Comparison of ENCODE assay signal across 12 mouse cellular contexts in the genomic region with DNA sequence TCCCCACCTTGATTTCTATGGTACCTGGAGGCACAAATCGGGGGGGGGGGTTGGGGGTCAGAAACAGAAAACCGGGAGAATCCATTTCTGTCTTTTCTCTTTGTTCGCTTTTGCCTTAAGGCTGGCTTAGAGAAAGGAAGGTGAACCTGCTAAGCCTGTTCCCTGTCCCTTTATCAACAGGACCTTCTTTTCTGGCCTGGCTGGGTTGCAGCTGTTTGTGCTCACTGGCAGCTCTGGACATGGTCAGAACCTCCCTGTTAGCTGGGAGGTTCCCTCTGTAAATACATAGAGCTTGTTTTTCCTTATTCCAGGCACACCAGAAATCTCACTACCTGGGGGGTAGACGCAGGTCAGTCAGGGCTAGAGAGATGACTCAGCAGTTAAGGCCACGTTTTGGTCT. TPM values are rescaled to one million over a fixed set of nuclear protein-coding genes. Genes with fewer than 3 reads are reported as not detected.
DNase-seq lines count a peak whose midpoint lies in the region; ATAC-seq lines count a peak whose summit lies in the region.
"Not testable (repeated sequence)": the region's sequence is repeated elsewhere in the genome, so short reads cannot be mapped to it uniquely, and the experiment has no call there.
"Had no signal": no experiment of that assay in that cellular context is flagged by ENCODE, and none has a peak within 500 bp of the region (broad histone marks: within the 10 kb centered on the region; RNA-seq: fewer than 3 reads in every experiment).

No protein-coding gene starts in this region.

- H3K9me3 ChIP-seq in embryonic facial prominence, embryonic 14.5 days (ENCODE audit: control insufficient read depth, low read length); lung, embryonic 16.5 days (ENCODE audit: control insufficient read depth, low read length); stomach, embryonic 14.5 days (ENCODE audit: control insufficient read depth, low read depth, low read length); stomach, embryonic 16.5 days (replicated peaks; ENCODE audit: control insufficient read depth, low read length): not testable (repeated sequence)

- not testable (repeated sequence) for DNase-seq in embryonic facial prominence, embryonic 14.5 days (ENCODE audit: low spot score)
- peak; percentile 61 for DNase-seq in heart, adult 11 months
- peak; percentile 47 to 75 for DNase-seq in lung, adult 18-20 months
- peak; percentile 49 for DNase-seq in lung, postnatal 25 days (ENCODE audit: low spot score)
- peak; percentile 77 for DNase-seq in urinary bladder, postnatal 14 days (ENCODE audit: low spot score)

- not testable (repeated sequence) for H3K27ac ChIP-seq in embryonic facial prominence, embryonic 14.5 days (replicated peaks; ENCODE audit: low read depth, low read length); lung, embryonic 16.5 days (ENCODE audit: low read length); stomach, embryonic 14.5 days (ENCODE audit: low read length); stomach, embryonic 16.5 days (ENCODE audit: low read length)

- not testable (repeated sequence) for H3K36me3 ChIP-seq in embryonic facial prominence, embryonic 14.5 days (ENCODE audit: control insufficient read depth, insufficient read depth, low read length); lung, embryonic 16.5 days (ENCODE audit: control insufficient read depth, insufficient read depth, low read length); stomach, embryonic 14.5 days (ENCODE audit: control insufficient read depth, insufficient read depth, low read length); stomach, embryonic 16.5 days (ENCODE audit: control insufficient read depth, insufficient read depth, low read length)

- not testable (repeated sequence) for H3K4me3 ChIP-seq in embryonic facial prominence, embryonic 14.5 days (ENCODE audit: low read depth, low read length); lung, embryonic 16.5 days (ENCODE audit: low read length); stomach, embryonic 14.5 days (ENCODE audit: low read depth, low read length); stomach, embryonic 16.5 days (replicated peaks; ENCODE audit: low read length)

- H3K9ac ChIP-seq in embryonic facial prominence, embryonic 14.5 days (ENCODE audit: low read depth, low read length); lung, embryonic 16.5 days (ENCODE audit: low read length); stomach, embryonic 14.5 days (replicated peaks; ENCODE audit: low read depth, low read length); stomach, embryonic 16.5 days (ENCODE audit: low read length): not testable (repeated sequence)

- ATAC-seq in embryonic facial prominence, embryonic 14.5 days (ENCODE audit: low read depth) = peak; percentile 62; the same call in 1 of the 2 replicates
- ATAC-seq in lung, embryonic 16.5 days (ENCODE audit: low read depth) = peak; percentile 39; the same call in 1 of the 2 replicates
- ATAC-seq in stomach, embryonic 14.5 days (ENCODE audit: insufficient number of reproducible peaks, insufficient read depth, low FRiP score, low read depth) = peak; percentile 84
- ATAC-seq in stomach, embryonic 16.5 days (ENCODE audit: insufficient read depth, low FRiP score) = peak; percentile 85

- H3K4me2 ChIP-seq in embryonic facial prominence, embryonic 14.5 days (ENCODE audit: low read depth, low read length); lung, embryonic 16.5 days (ENCODE audit: low read depth, low read length); stomach, embryonic 14.5 days (replicated peaks; ENCODE audit: low read depth, low read length); stomach, embryonic 16.5 days (ENCODE audit: low read depth, low read length): not testable (repeated sequence)

- WGBS in embryonic facial prominence, embryonic 14.5 days = 49% methylated on average over 5 of the region's 5 CpGs
- 34% methylated on average over 5 of the region's 5 CpGs for WGBS in lung, embryonic 16.5 days
- whole genome bisulfite sequencing in stomach, embryonic 14.5 days = 40% methylated on average over 5 of the region's 5 CpGs
- WGBS in stomach, embryonic 16.5 days = 42% methylated on average over 5 of the region's 5 CpGs

- not testable (repeated sequence) for H3K27me3 ChIP-seq in embryonic facial prominence, embryonic 14.5 days (replicated peaks; ENCODE audit: control insufficient read depth, insufficient read depth, low read length); lung, embryonic 16.5 days (ENCODE audit: control insufficient read depth, insufficient read depth, low read depth, low read length); stomach, embryonic 14.5 days (ENCODE audit: control insufficient read depth, insufficient read depth, low read length); stomach, embryonic 16.5 days (ENCODE audit: control insufficient read depth, insufficient read depth, low read length)

- H3K4me1 ChIP-seq in embryonic facial prominence, embryonic 14.5 days (ENCODE audit: control insufficient read depth, insufficient read depth, low read length); lung, embryonic 16.5 days (replicated peaks; ENCODE audit: control insufficient read depth, insufficient read depth, low read length); stomach, embryonic 14.5 days (ENCODE audit: control insufficient read depth, insufficient read depth, low read length); stomach, embryonic 16.5 days (ENCODE audit: control insufficient read depth, insufficient read depth, low read length): not testable (repeated sequence)

RNA-seq across cellular contexts. Expression of gene Sytl3, which starts 15.4 kb away (rescaled TPM):
- 0.43 and 0.70 TPM in 2 replicates for polyA plus RNA-seq in embryonic facial prominence, embryonic 14.5 days (2014; fragmentation: Nextera tagmentation; extraction: Ambion mirVana)
- 0.90 and 1.2 TPM in 2 replicates for polyA plus RNA-seq in lung, embryonic 16.5 days (2015; fragmentation: Nextera tagmentation; extraction: Ambion mirVana)
- 0.55 and 0.90 TPM in 2 replicates for polyA plus RNA-seq in stomach, embryonic 14.5 days (2014; fragmentation: Nextera tagmentation; extraction: Ambion mirVana)
- polyA plus RNA-seq in stomach, embryonic 16.5 days (2015; fragmentation: Nextera tagmentation; extraction: Ambion mirVana) = 1.1 and 1.3 TPM in 2 replicates
- polyA plus RNA-seq: embryonic facial prominence, embryonic 10.5 days; erythroblast, embryonic 14.5 days; G1E; Patski had no signal

RNA-seq across cellular contexts. Expression of gene Dynlt1f, which starts 18.6 kb away (rescaled TPM):
- 254 and 264 TPM in 2 replicates for polyA plus RNA-seq in embryonic facial prominence, embryonic 14.5 days (2014; fragmentation: Nextera tagmentation; extraction: Ambion mirVana)
- polyA plus RNA-seq in lung, embryonic 16.5 days (2015; fragmentation: Nextera tagmentation; extraction: Ambion mirVana) = 258 and 269 TPM in 2 replicates
- polyA plus RNA-seq in stomach, embryonic 14.5 days (2014; fragmentation: Nextera tagmentation; extraction: Ambion mirVana) = 302 and 326 TPM in 2 replicates
- 211 and 215 TPM in 2 replicates for polyA plus RNA-seq in stomach, embryonic 16.5 days (2015; fragmentation: Nextera tagmentation; extraction: Ambion mirVana)
